Comparison of ENCODE assay signal across 25 mouse cellular contexts in genomic region chr14:62563679-62564078, GRCm38 (mm10). TPM values are rescaled to one million over a fixed set of nuclear protein-coding genes. Genes with fewer than 3 reads are reported as not detected.
DNase-seq lines count a peak whose midpoint lies in the region; ATAC-seq and TF ChIP-seq lines count a peak whose summit lies in the region.
"Had no signal": no experiment of that assay in that cellular context is flagged by ENCODE, and none has a peak within 500 bp of the region (broad histone marks: within the 10 kb centered on the region; RNA-seq: fewer than 3 reads in every experiment).

No protein-coding gene starts in this region.

- H3K27ac ChIP-seq in liver, adult 2 months (replicated peaks; ENCODE audit: insufficient read depth, low read depth, low read length) = no peak overlapping the region
- no peak overlapping the region for H3K27ac ChIP-seq in liver, embryonic 12.5 days
- H3K27ac ChIP-seq: embryonic facial prominence, embryonic 12.5 days; hindbrain, embryonic 12.5 days; left cerebral cortex, adult 2 months; limb, embryonic 12.5 days; midbrain, embryonic 15.5 days had no signal

- no peaks in the 10 kb centered on the region for H3K9me3 ChIP-seq in liver, embryonic 12.5 days (replicated peaks)
- H3K9me3 ChIP-seq: embryonic facial prominence, embryonic 12.5 days; hindbrain, embryonic 12.5 days; limb, embryonic 12.5 days; midbrain, embryonic 15.5 days had no signal

- DNase-seq in cerebellum, postnatal 14 days = peak; percentile 35 to 48
- DNase-seq in cerebellum, postnatal 36 days = no peak
- DNase-seq in liver, adult 2 months (ENCODE audit: extremely low read depth, low read depth, low spot score) = peak; percentile 24
- DNase-seq in adrenal gland, postnatal 36 days = peak; percentile 8 to 16
- peak; percentile 40 for DNase-seq in kidney, postnatal 10 days
- no peak for DNase-seq in layer of hippocampus, adult 9-11 months
- DNase-seq: cerebellum, adult 11 months; gastrocnemius, postnatal 14 days; heart, postnatal 10 days; spleen, adult 18-20 months; thymus, adult 18-20 months had no signal

- no peak for ATAC-seq in liver, embryonic 12.5 days
- ATAC-seq: inflammation-experienced regulatory T-cells, adult 6 months; midbrain, embryonic 15.5 days had no signal

- no peak overlapping the region for H3K9ac ChIP-seq in liver, adult 2 months (ENCODE audit: low read depth, low read length)
- H3K9ac ChIP-seq in liver, embryonic 12.5 days = no peak overlapping the region
- H3K9ac ChIP-seq: embryonic facial prominence, embryonic 12.5 days; hindbrain, embryonic 12.5 days; limb, embryonic 12.5 days; midbrain, embryonic 15.5 days had no signal

- no peaks in the 10 kb centered on the region for H3K4me1 ChIP-seq in liver, adult 2 months (ENCODE audit: control insufficient read depth, insufficient read depth, low read length)
- H3K4me1 ChIP-seq in liver, embryonic 12.5 days = no peaks in the 10 kb centered on the region
- H3K4me1 ChIP-seq: limb, embryonic 12.5 days had no signal

- H3K27me3 ChIP-seq in liver, adult 2 months (ENCODE audit: control insufficient read depth, insufficient read depth, low read length) = no peaks in the 10 kb centered on the region
- peaks cover 11% of the 10 kb centered on the region for H3K27me3 ChIP-seq in liver, embryonic 12.5 days (replicated peaks)
- H3K27me3 ChIP-seq: embryonic facial prominence, embryonic 12.5 days; midbrain, embryonic 15.5 days had no signal

- no peak overlapping the region for H3K4me3 ChIP-seq in liver, adult 2 months (ENCODE audit: insufficient read depth, low read depth, low read length)
- H3K4me3 ChIP-seq in liver, embryonic 12.5 days = no peak overlapping the region
- H3K4me3 ChIP-seq: embryonic facial prominence, embryonic 12.5 days; hindbrain, embryonic 12.5 days; left cerebral cortex, adult 2 months; limb, embryonic 12.5 days; midbrain, embryonic 15.5 days had no signal

- H3K4me2 ChIP-seq in liver, embryonic 12.5 days = no peak overlapping the region
- H3K4me2 ChIP-seq: embryonic facial prominence, embryonic 12.5 days; hindbrain, embryonic 12.5 days; limb, embryonic 12.5 days; midbrain, embryonic 15.5 days had no signal

- peaks cover 2% of the 10 kb centered on the region; the same call in 1 of the 2 replicates for H3K36me3 ChIP-seq in liver, adult 2 months (ENCODE audit: control insufficient read depth, insufficient read depth, low read length)
- H3K36me3 ChIP-seq in liver, embryonic 12.5 days = no peaks in the 10 kb centered on the region
- H3K36me3 ChIP-seq: embryonic facial prominence, embryonic 12.5 days; hindbrain, embryonic 12.5 days; limb, embryonic 12.5 days had no signal

- no peak for TF ChIP-seq CTCF in liver, adult 2 months (IDR thresholded peaks at IDR 0.05; ENCODE audit: low read depth, low read length)

- H3K79me2 ChIP-seq in liver, adult 2 months (ENCODE audit: control insufficient read depth, insufficient read depth, low read length) = peaks cover 3% of the 10 kb centered on the region; the same call in 1 of the 2 replicates

- TF ChIP-seq POLR2A in liver, adult 2 months (IDR thresholded peaks at IDR 0.05; ENCODE audit: extremely low read depth, insufficient read depth, low read length) = no peak

- 61% methylated on average over 7 of the region's 7 CpGs for WGBS in liver, adult 2 months
- WGBS in liver, embryonic 12.5 days (ENCODE audit: insufficient replicate concordance) = 74% methylated on average over 7 of the region's 7 CpGs

RNA-seq across cellular contexts. Expression of gene Gm4131, which starts 3.0 kb away (rescaled TPM):
- not detected in 2 replicates for total RNA-seq in liver, adult 2 months (2014; rRNA removed)
- not detected in 2 replicates for polyA plus RNA-seq in liver, adult 2 months (2012; rRNA removed)
- not detected in 2 replicates for polyA plus RNA-seq in liver, embryonic 12.5 days (2016; fragmentation: Nextera tagmentation; extraction: Ambion mirVana)
- total RNA-seq in adrenal gland, postnatal 36 days (2021) = not detected
- total RNA-seq: common myeloid progenitor, adult 5-6 weeks; gastrocnemius, postnatal 14 days; heart, postnatal 10 days; layer of hippocampus, adult 8-10 months; left cerebral cortex, adult 2 months; megakaryocyte, adult 5-6 weeks had no signal
- polyA plus RNA-seq: C2C12; embryonic facial prominence, embryonic 12.5 days; frontal cortex, adult 2 months; hindbrain, embryonic 12.5 days; inflammation-experienced regulatory T-cells, adult 6 months; limb, embryonic 12.5 days; liver, embryonic 16.5 days; stomach, embryonic 14.5 days had no signal

RNA-seq across cellular contexts. Expression of gene Fam124a, which starts 8.1 kb away (rescaled TPM):
- total RNA-seq in liver, adult 2 months (2014; rRNA removed) = 3.6 and 4.2 TPM in 2 replicates
- polyA plus RNA-seq in liver, adult 2 months (2012; rRNA removed) = 4.7 and 9.8 TPM in 2 replicates
- polyA plus RNA-seq in liver, embryonic 12.5 days (2016; fragmentation: Nextera tagmentation; extraction: Ambion mirVana) = 2.9 and 3.8 TPM in 2 replicates
- total RNA-seq in adrenal gland, postnatal 36 days (2021) = 1 to 10 TPM; 1.2 to 3.7 TPM
- total RNA-seq: common myeloid progenitor, adult 5-6 weeks; megakaryocyte, adult 5-6 weeks had no signal
- polyA plus RNA-seq: inflammation-experienced regulatory T-cells, adult 6 months had no signal

Comparison
In these comparisons a context has a peak if more than half of its experiments do, and no peak if none do; other contexts are left out.
1. DNase-seq: peak in cerebellum, postnatal 14 days (2 of 2), liver, adult 2 months (single experiment), adrenal gland, postnatal 36 days (2 of 2) and kidney, postnatal 10 days (single experiment); none in cerebellum, postnatal 36 days (0 of 2) and layer of hippocampus, adult 9-11 months (single experiment).